Mouse (Mus musculus) heart, embryonic 13.5 days (tissue): ENCODE measurements around the gene Slc10a4. TPM values are rescaled to one million over a fixed set of nuclear protein-coding genes. Genes with fewer than 3 reads are reported as not detected.

Source experiments
- polyA plus RNA-seq: library from polyadenylated mRNA; unstranded; fragments of >200 nt; fragmentation: Nextera tagmentation; extraction: Ambion mirVana; gene quantifications from 2 replicates; pipeline ENCODE4 v1.2.1, GENCODE M21; 2015

Gene Slc10a4
- polyA plus RNA-seq, 1 experiment from 2014 or later = 1.6 TPM

Other genes with a start within 250 kb of the Slc10a4 start
- 15.1 and 17.2 TPM in 2 replicates for gene Tec, start 138.4 kb upstream of the Slc10a4 start, polyA plus RNA-seq
- gene Slain2, start 92.6 kb upstream of the Slc10a4 start, polyA plus RNA-seq = 17.0 and 18.1 TPM in 2 replicates
- not detected in 2 replicates for gene Gm10135, start 32.2 kb upstream of the Slc10a4 start, polyA plus RNA-seq
- gene Fryl, start 249.7 kb downstream of the Slc10a4 start, polyA plus RNA-seq = 27.3 and 28.8 TPM in 2 replicates